Mouse (Mus musculus): ENCODE results near the gene Pgpep1. TPM values are rescaled to one million over a fixed set of nuclear protein-coding genes. Genes with fewer than 3 reads are reported as not detected.

Gene Pgpep1
- 8.9 TPM for polyA plus RNA-seq (2017; shearing (Covaris generic))

GRCm38 (mm10) chr8:70660273-70660725, at the start of gene Pgpep1:
Gene Pgpep1, minus strand, starts transcription at chr8:70660388.

DNA sequence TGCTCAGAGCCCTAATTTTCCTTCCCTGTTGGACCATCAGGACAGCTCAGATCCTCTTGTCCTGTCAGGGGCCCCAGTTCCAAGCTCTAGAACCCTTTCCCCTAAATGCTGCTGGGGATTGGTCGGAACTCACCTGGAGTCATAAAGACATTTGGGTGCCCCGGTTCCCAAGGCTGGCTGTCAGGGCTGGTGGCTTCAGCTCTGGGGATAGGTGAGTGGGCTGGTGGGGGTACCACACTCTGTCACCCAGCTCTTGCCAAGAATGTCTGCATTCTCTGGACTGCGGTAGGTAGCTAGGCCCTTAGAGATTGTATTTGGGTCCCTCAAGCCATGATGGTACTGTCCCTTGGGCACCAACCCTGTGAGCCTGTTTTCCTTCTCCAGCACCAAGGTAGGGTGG, 43.1 kb upstream of the Pgpep1 start, which contains the start of gene Iqcn:
Iqcn (plus strand) TSS at position 171 of the 400 bp plus-strand sequence.

DNA sequence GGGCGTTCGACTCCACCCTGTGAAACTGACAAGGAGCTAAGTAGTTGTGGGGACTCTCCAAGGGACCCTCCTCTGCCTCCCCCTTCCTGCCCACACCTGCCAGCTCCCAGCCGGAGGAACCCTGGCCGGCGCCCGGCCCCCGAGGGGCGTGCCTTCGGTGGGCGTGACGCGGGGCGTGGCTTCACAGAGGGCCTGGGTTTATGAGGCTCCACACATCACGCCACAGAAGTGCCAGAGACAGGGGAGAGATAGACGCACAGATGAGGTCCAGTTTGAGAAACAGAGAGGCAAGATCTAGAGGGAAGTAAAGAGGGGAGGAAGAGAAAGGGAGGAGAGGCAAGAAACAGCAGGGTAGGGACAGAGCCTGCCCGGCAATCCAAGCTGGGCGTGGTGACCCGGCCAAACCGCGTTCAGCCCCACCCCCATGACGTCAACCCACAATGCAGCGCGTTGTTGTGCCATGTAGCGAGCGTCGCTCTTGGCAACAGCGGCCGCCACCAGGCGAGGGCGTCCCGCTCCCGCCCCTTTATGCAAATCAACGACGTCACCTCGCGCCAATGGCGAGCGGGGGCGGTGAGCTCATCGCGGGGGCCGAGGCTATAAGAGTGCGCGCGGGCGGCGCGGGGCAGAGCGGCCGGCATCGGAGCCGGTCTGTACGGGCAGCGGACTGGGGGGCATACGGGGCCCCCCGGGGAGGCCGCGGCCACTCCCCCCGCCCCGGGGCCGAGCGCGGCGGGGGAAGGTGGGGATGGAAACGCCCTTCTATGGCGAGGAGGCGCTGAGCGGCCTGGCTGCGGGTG, 38.3 kb upstream of the Pgpep1 start, which contains the start of gene Jund:
Jund (plus strand) TSS at position 640 of the 800 bp plus-strand sequence.

DNA sequence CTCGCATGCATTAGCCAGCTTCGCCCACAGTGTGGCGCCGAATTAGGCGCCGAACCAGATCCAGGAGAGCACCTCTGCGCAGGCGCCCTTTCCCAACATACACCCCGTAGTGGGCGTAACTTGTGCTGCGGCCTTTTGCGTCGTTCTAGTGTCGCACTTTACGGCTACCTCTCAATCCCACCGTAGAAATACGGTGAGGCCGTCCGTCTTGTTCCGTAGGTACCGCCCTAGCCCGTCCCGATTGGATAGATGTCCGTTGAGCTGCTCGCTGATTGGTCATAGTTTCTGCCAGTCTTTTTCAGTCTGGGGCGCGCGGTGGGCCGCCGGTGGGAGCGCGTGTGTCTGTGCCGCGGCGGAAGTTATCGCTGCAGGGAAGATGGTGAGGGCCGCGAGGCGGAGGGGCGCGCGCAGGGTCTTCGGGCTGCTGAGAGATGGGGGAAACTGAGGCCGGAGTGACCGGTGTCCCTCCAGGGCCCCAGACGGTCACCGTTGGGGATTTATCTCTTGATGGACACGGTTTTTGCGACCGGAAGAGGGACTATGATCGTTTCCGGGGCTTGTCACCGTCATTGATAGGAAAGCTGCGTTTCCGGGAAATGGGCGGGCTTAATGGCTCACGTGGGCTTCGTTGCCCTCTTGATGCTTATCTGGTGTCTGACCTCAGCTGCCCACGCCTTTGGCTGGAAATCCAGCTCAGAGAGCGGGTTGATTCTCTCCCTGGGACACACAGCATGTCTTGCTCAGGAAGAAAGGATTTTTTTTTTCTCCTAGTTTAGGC, 13.1 kb upstream of the Pgpep1 start, which contains the start of gene Lsm4:
Lsm4 (plus strand) TSS at position 170 of the 778 bp plus-strand sequence.

GRCm38 (mm10) chr8:70632346-70632892, 27.8 kb downstream of the Pgpep1 start, which contains the start of gene Gdf15:
Gene Gdf15, minus strand, starts transcription at chr8:70632456.

DNA sequence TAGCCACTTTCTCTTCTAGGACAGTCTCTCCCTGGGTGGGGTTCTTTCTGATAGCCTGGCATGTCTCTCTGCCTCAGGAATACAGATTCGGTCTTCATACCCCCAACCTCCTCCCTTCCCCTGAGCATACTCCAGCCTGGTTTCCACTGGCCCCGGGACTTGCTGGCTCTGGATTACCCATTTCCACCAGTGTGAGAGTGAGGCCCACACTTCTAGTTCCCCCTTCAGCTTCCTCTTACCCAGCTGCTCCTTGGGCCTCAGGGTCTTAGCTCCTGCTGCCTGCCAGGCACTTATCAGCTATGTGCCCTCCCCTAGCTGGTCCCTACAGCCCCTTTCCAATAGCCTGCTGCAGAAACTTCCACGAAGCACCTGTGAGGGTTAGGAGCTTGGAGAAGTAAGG, 44.3 kb downstream of the Pgpep1 start, which contains the start of gene Lrrc25:
Lrrc25 (plus strand) TSS at position 262 of the 400 bp plus-strand sequence.

DNA sequence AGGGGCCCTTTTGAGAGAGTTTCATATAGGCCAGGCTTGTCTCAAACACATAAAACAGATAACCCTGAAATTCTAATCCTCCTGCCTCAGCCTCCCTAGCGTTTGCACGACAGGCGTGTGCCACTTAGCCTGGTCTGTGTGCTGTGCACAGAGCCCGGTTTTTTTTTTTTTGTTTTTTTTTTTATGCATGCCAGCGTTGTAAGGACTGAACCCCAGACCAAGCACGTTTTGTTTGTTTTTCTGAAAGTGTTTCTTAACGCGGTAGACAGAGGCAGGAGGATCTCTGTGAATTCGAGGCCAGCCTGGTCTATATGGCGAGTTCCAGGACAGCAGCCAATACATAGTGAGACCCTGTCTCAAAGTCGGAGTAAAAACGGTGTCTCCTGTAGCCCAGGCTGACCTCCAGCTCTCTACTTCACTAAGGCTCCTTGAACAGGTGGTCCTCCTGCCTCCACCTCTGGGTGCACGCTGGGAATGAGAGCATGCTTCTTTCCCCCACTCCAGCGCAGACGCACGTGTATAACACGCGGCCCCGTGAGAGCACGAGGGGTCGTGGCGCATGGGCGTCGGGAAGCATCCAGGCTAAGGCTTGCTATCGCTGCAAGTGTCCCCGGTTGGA, 51.3 kb downstream of the Pgpep1 start, which contains the start of gene Ssbp4:
Ssbp4 (minus strand) TSS at position 124 of the 619 bp plus-strand sequence.

Other genes starting within 250 kb of the Pgpep1 start
- 14.5 TPM for gene Crtc1, start 220.8 kb downstream of the Pgpep1 start, polyA plus RNA-seq (2017; shearing (Covaris generic))
- 15.2 TPM for gene Klhl26, start 183.4 kb downstream of the Pgpep1 start, polyA plus RNA-seq (2017; shearing (Covaris generic))
- gene Tmem59l, start 173.0 kb downstream of the Pgpep1 start, polyA plus RNA-seq (2017; shearing (Covaris generic)), result not detected
- not detected for gene Crlf1, start 167.2 kb downstream of the Pgpep1 start, polyA plus RNA-seq (2017; shearing (Covaris generic))
- 105 TPM for gene Rex1bd, start 153.6 kb downstream of the Pgpep1 start, polyA plus RNA-seq (2017; shearing (Covaris generic))
- gene Uba52, start 149.6 kb downstream of the Pgpep1 start, polyA plus RNA-seq (2017; shearing (Covaris generic)), result 1,261 TPM
- 429 TPM for gene Fkbp8, start 132.7 kb downstream of the Pgpep1 start, polyA plus RNA-seq (2017; shearing (Covaris generic))
- 94.0 TPM for gene Kxd1, start 132.4 kb downstream of the Pgpep1 start, polyA plus RNA-seq (2017; shearing (Covaris generic))
- 41.2 TPM for gene Ell, start 120.9 kb downstream of the Pgpep1 start, polyA plus RNA-seq (2017; shearing (Covaris generic))
- 71.1 TPM for gene Isyna1, start 66.0 kb downstream of the Pgpep1 start, polyA plus RNA-seq (2017; shearing (Covaris generic))
- gene Ssbp4, start 51.5 kb downstream of the Pgpep1 start, polyA plus RNA-seq (2017; shearing (Covaris generic)), result 17.3 TPM
- 0.33 TPM for gene Lrrc25, start 44.2 kb downstream of the Pgpep1 start, polyA plus RNA-seq (2017; shearing (Covaris generic))
- not detected for gene Gdf15, start 27.9 kb downstream of the Pgpep1 start, polyA plus RNA-seq (2017; shearing (Covaris generic))
- 297 TPM for gene Lsm4, start 12.9 kb upstream of the Pgpep1 start, polyA plus RNA-seq (2017; shearing (Covaris generic))
- gene Jund, start 38.6 kb upstream of the Pgpep1 start, polyA plus RNA-seq (2017; shearing (Covaris generic)), result 18.4 TPM
- gene Iqcn, start 43.1 kb upstream of the Pgpep1 start, polyA plus RNA-seq (2017; shearing (Covaris generic)), result 0.13 TPM
- not detected for gene Gm3336, start 58.2 kb upstream of the Pgpep1 start, polyA plus RNA-seq (2017; shearing (Covaris generic))
- gene Pde4c, start 63.3 kb upstream of the Pgpep1 start, polyA plus RNA-seq (2017; shearing (Covaris generic)), result 0.61 TPM
- 11.2 TPM for gene Rab3a, start 94.3 kb upstream of the Pgpep1 start, polyA plus RNA-seq (2017; shearing (Covaris generic))
- 14.6 TPM for gene Mpv17l2, start 100.6 kb upstream of the Pgpep1 start, polyA plus RNA-seq (2017; shearing (Covaris generic))
- 19.7 TPM for gene Pik3r2, start 116.3 kb upstream of the Pgpep1 start, polyA plus RNA-seq (2017; shearing (Covaris generic))
- 74.1 TPM for gene Mast3, start 144.7 kb upstream of the Pgpep1 start, polyA plus RNA-seq (2017; shearing (Covaris generic))
- gene Il12rb1, start 148.1 kb upstream of the Pgpep1 start, polyA plus RNA-seq (2017; shearing (Covaris generic)), result 82.1 TPM
- gene Arrdc2, start 179.3 kb upstream of the Pgpep1 start, polyA plus RNA-seq (2017; shearing (Covaris generic)), result 4.3 TPM
- not detected for gene Kcnn1, start 202.9 kb upstream of the Pgpep1 start, polyA plus RNA-seq (2017; shearing (Covaris generic))
- gene Ccdc124, start 213.5 kb upstream of the Pgpep1 start, polyA plus RNA-seq (2017; shearing (Covaris generic)), result 81.6 TPM
- not detected for gene Slc5a5, start 232.4 kb upstream of the Pgpep1 start, polyA plus RNA-seq (2017; shearing (Covaris generic))
- 7,116 TPM for gene Rpl18a, start 237.0 kb upstream of the Pgpep1 start, polyA plus RNA-seq (2017; shearing (Covaris generic))
- gene Map1s, start 245.5 kb upstream of the Pgpep1 start, polyA plus RNA-seq (2017; shearing (Covaris generic)), result 45.8 TPM

All from activated CD4-positive, CD25-positive, alpha-beta regulatory T cell, adult 9 weeks (primary cell).